Mouse (Mus musculus) small intestine, adult 2 months (tissue): Measurements from ENCODE around the gene Ylpm1. TPM values are rescaled to one million over a fixed set of nuclear protein-coding genes. Genes with fewer than 3 reads are reported as not detected.

Experiments used
- H3K27ac ChIP-seq: fragments of 200-500 bp; 2 replicates; pipeline ENCODE4 v1.5.1; 2012; ENCODE audit warnings: low read depth, low read length, control low read depth, inconsistent platforms; ENCODE audit not compliant: insufficient read depth
- H3K27me3 ChIP-seq: fragments of 200-500 bp; 2 replicates; pipeline ENCODE4 v1.6.1; 2012; ENCODE audit warnings: mild to moderate bottlenecking, moderate library complexity, low read length, inconsistent platforms; ENCODE audit not compliant: control insufficient read depth, insufficient read depth
- H3K36me3 ChIP-seq: fragments of 200-500 bp; 2 replicates; pipeline ENCODE4 v1.6.1; 2012; ENCODE audit warnings: mild to moderate bottlenecking, low read length, control low read depth, inconsistent platforms; ENCODE audit not compliant: control insufficient read depth, insufficient read depth
- H3K4me1 ChIP-seq: fragments of 200-500 bp; 2 replicates; pipeline ENCODE4 v1.6.1; 2012; ENCODE audit warnings: low read length, inconsistent platforms, mixed read lengths; ENCODE audit not compliant: control insufficient read depth, insufficient read depth, insufficient read length
- H3K4me3 ChIP-seq: fragments of 200-500 bp; 2 replicates; pipeline ENCODE4 v1.5.1; 2012; ENCODE audit warnings: low read depth, mild to moderate bottlenecking, control low read depth, inconsistent platforms, low read length, moderate library complexity
- CTCF ChIP-seq: fragments of 200-500 bp; IDR thresholded peaks from 2 replicates; pipeline ENCODE4 v1.5.1; 2012; ENCODE audit warnings: low read depth, mild to moderate bottlenecking, control low read depth, inconsistent platforms, low read length, moderate library complexity, mixed read lengths; ENCODE audit not compliant: insufficient replicate concordance, insufficient read length; ENCODE audit errors: extremely low read depth
- POLR2A ChIP-seq: fragments of 200-500 bp; IDR thresholded peaks from 2 replicates; pipeline ENCODE4 v1.6.1; 2012; ENCODE audit warnings: low read depth, mild to moderate bottlenecking, control low read depth, inconsistent platforms, low read length, moderate library complexity
- WGBS: fragments of 180-500 bp; shearing (Covaris S2); methylation state at CpG from one replicate; pipeline ENCODE4 v1.1.7; 2018; 5-methylcytosine and 5-hydroxymethylcytosine counted together
- polyA plus RNA-seq: library from polyadenylated mRNA; depleted of rRNA; stranded (reverse); fragments of >200 nt; gene quantifications from 2 replicates; pipeline ENCODE4 v1.2.3, GENCODE M21; 2012

Ylpm1 gene
- polyA plus RNA-seq, 1 experiment: 11.9 TPM

- H3K27me3 ChIP-seq: no peaks in the 10 kb centered on the region
- TF ChIP-seq CTCF: no peak
- no peak for TF ChIP-seq POLR2A
Observed at GRCm38 (mm10) chr12:84989456-84989855, 6.7 kb upstream of the Ylpm1 start.

GRCm38 (mm10) chr12:84995112-84995761 lies 884 bp upstream of the Ylpm1 start:
- Histone ChIP-seq H3K36me3 (no peaks in the 10 kb centered on the region), H3K27me3 (no peaks in the 10 kb centered on the region), H3K4me3 (no peak overlapping the region), H3K27ac (no peak overlapping the region), H3K4me1 (peaks cover 10% of the 10 kb centered on the region)
- WGBS: 91% methylated on average over 9 of the region's 9 CpGs
- TF ChIP-seq POLR2A (no peak), CTCF (no peak)

More at GRCm38 (mm10) chr12:84989456-84989855, 6.7 kb upstream of the Ylpm1 start:
- Histone ChIP-seq H3K4me3 (no peak overlapping the region), H3K4me1 (no peaks in the 10 kb centered on the region), H3K27ac (no peak overlapping the region), H3K36me3 (no peaks in the 10 kb centered on the region)
- 70% methylated on average over 4 of the region's 4 CpGs for WGBS

- no peaks in the 10 kb centered on the region for H3K36me3 ChIP-seq
- WGBS: under 1% methylated on average over 44 of the region's 44 CpGs
- TF ChIP-seq CTCF (no peak), POLR2A (no peak)
- H3K4me1 ChIP-seq: peaks cover 10% of the 10 kb centered on the region
- peak overlapping the region; percentile 88 for H3K4me3 ChIP-seq
- no peaks in the 10 kb centered on the region for H3K27me3 ChIP-seq
- peak overlapping the region; percentile 25; the same call in 1 of the 2 replicates for H3K27ac ChIP-seq
Observed at GRCm38 (mm10) chr12:84996501-84997398, 629 bp downstream of the Ylpm1 start.

GRCm38 (mm10) chr12:84999053-84999452 lies 2.9 kb downstream of the Ylpm1 start:
- Histone ChIP-seq H3K4me3 (no peak overlapping the region), H3K4me1 (peaks cover 10% of the 10 kb centered on the region), H3K27me3 (no peaks in the 10 kb centered on the region), H3K36me3 (no peaks in the 10 kb centered on the region), H3K27ac (no peak overlapping the region)
- no peak for TF ChIP-seq CTCF
- TF ChIP-seq POLR2A: no peak

GRCm38 (mm10) chr12:85006206-85006605 lies 10.1 kb downstream of the Ylpm1 start:
- 89% methylated on average over 1 of the region's 1 CpGs for WGBS
- H3K36me3 ChIP-seq: peaks cover 3% of the 10 kb centered on the region; the same call in 1 of the 2 replicates
- H3K27me3 ChIP-seq: no peaks in the 10 kb centered on the region
- TF ChIP-seq POLR2A (no peak), CTCF (no peak)
- H3K4me1 ChIP-seq: no peaks in the 10 kb centered on the region
- no peak overlapping the region for H3K27ac ChIP-seq
- H3K4me3 ChIP-seq: no peak overlapping the region

GRCm38 (mm10) chr12:85007021-85007420 lies 10.9 kb downstream of the Ylpm1 start:
- TF ChIP-seq POLR2A: no peak
- TF ChIP-seq CTCF: no peak
- Histone ChIP-seq H3K27me3 (no peaks in the 10 kb centered on the region), H3K36me3 (peaks cover 3% of the 10 kb centered on the region; the same call in 1 of the 2 replicates), H3K27ac (no peak overlapping the region), H3K4me3 (no peak overlapping the region), H3K4me1 (no peaks in the 10 kb centered on the region)

- WGBS: 58% methylated on average over 1 of the region's 1 CpGs
- no peak for TF ChIP-seq POLR2A
- no peak for TF ChIP-seq CTCF
- no peaks in the 10 kb centered on the region for H3K27me3 ChIP-seq
- H3K4me1 ChIP-seq: no peaks in the 10 kb centered on the region
- no peak overlapping the region for H3K4me3 ChIP-seq
- no peak overlapping the region for H3K27ac ChIP-seq
- H3K36me3 ChIP-seq: peaks cover 17% of the 10 kb centered on the region
Observed at GRCm38 (mm10) chr12:85009776-85010175, 13.7 kb downstream of the Ylpm1 start.
